Mouse (Mus musculus): Measurements from ENCODE around the gene Atp2c2.

The Atp2c2 gene

DNA sequence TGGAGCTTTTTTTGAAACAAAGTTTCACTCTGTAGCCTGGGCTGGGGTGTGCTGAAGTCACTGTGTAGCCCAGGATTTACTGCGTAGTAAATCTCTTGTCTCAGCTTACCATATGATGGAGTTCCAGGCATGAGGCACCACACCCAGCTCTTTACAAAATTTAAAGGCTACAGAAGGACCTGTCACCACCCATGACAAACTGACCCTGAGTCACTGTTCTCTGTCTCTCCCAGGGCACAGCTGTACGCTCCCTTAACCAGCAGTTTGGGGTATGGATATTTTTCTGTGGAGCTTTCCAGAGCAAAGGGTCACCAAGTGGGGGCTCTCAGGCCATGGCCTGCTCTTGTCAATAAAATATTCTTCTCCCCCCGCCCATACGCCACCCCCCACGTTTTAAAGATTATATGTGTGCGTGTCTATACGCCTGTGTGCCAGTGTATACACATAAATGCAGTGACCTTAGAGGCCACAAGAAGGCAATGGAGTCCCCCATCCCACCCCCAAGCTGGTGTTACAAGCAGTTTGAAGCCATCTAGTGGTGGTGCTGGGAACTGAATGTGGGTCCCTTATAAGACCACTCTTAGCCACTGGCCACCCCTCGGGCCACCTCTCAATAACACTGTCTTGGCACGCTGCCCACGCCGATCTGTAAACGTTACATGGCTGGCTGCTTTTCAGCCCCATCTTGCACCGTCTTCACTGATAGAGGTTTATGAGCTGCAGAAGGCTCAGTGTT lies 43.6 kb downstream of the Atp2c2 start:
- peak; percentile 33 to 66 for DNase-seq

DNA sequence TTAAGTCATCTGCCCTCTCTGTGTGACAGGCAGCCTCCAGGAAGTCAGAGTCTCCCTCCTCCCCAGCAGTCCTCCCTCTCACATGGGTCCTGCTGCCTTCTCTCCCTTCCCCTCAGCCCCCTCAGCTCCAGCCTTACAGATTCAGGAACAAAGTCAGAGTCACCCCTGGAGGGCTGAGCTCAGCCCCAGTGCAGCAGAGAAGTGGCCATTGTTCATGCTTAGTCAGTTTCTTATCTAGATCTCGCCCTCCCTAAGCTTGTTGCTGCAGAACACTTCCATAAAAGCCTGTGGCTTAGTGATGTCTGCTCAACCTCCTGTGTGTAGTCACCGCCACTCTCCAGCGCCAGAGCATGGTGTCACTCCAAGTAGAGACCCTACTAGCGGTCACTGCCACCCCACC lies 44.8 kb downstream of the Atp2c2 start:
- no peak for DNase-seq

DNA sequence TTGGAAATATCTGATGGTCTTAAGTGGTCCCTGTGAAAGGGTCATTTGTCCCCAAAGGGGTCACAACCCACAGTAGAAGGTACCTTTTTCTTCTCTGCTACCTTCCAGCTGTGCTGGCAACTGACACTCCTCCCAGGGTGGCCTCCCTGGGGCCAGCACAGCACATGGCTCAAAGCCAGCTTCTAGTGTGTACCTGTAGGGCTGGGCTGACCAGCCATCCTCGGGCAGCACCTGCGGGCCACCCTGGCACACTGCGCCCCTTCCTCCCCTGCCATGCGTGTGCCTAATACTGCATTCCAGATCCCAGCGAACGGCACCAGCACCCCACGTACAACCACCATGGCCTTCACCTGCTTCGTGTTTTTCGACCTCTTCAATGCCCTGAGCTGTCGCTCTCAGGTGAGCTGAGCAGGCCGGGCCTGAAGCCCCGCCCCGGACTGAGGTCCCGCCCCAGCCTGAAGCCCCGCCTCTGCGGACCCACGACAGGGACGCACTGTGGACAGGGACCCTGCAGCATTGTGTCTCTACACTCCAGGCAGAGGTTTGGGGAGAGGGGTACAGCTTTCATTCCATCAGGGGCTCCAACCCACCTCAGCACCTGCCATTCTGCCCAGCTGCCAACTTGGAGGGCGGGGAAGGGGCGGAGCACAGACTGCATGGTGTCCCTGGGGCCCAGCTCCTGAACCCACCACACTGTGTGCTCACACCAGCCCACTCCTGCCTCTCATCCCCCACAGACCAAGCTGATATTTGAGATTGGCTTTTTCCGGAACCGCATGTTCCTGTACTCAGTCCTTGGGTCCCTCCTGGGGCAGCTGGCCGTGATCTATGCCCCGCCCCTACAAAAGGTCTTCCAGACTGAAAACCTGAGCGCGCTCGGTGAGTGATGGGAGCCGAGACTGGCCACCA lies 55.7 kb downstream of the Atp2c2 start:
- peak; percentile 23 to 41 for DNase-seq

GRCm38 (mm10) chr8:119756147-119756461 lies 56.3 kb downstream of the Atp2c2 start:
- no peak for DNase-seq

- peak; percentile 18 to 39 for DNase-seq
These were observed 56.7 kb downstream of the Atp2c2 start for GRCm38 (mm10) chr8:119756538-119756937.

- DNase-seq = no peak
These were observed 61.9 kb downstream of the Atp2c2 start for GRCm38 (mm10) chr8:119761692-119762091.

DNA sequence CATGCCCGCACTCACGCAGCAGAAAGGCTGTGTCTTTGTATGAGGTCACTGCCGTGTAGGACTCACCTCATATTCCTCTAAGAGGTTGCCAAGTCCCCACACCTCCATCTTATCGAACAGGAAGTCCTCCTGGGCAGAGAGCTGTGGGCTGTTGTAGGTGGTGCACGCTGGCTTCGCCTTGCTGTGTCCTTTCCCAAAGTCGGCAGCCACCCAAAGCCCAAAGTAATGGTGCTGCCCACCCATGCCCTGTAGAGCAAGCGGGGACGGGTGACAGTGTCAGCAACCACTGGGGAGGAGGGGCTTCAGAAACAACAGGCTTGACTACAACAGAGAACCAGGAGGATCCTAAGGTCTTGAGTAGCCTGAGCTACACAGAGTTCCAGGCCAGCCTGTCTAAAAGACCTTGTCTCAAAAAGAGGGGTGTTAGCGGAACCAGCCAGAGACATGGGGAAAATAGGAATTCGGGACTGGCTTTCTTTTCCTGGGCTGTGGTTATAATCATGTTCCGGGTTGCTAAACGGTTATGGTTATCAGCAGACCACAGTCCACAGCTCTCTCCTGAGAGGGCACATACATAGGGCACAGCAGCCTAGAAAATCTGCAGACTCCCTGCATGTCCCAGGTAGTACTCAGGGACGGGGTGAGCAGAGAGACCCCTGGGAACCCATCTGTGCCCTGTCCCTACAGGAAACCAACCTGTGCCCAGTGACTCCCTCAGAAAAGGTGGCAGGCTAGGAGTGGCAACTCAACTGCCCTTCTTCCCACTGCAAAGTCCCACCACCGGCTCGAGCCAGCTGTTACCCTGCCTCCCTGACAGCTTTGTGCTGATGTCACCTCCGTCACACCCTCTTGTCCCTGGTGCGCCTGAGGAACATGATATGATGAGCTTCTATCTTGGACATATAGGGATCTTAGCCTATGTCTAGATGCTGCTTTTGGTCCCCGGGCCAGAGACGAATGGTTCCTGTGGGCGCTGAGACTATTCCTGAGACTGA lies 62.7 kb downstream of the Atp2c2 start:
- no peak for DNase-seq

DNA sequence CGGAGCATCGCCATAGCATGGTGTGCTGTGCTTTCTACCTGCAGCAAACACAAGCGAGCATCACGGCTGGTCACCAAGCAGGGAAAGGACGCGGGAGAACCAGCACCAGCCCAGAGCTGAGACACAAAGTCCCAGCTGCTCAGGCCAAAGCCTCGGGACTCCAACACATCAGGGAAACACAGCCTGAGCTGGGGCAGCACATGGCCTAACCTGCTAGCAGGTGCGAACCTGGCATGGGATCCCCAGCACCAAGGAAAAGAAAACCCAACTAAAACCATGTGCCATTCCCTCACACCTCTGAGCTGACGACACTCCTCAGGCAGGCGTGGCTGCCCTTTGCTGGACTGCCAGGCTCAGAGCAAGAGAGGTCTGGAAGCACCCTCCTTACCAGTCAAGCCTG lies 65.5 kb downstream of the Atp2c2 start:
- no peak for DNase-seq

- no peak for DNase-seq
These were observed 66.1 kb downstream of the Atp2c2 start for GRCm38 (mm10) chr8:119765761-119766444.

DNA sequence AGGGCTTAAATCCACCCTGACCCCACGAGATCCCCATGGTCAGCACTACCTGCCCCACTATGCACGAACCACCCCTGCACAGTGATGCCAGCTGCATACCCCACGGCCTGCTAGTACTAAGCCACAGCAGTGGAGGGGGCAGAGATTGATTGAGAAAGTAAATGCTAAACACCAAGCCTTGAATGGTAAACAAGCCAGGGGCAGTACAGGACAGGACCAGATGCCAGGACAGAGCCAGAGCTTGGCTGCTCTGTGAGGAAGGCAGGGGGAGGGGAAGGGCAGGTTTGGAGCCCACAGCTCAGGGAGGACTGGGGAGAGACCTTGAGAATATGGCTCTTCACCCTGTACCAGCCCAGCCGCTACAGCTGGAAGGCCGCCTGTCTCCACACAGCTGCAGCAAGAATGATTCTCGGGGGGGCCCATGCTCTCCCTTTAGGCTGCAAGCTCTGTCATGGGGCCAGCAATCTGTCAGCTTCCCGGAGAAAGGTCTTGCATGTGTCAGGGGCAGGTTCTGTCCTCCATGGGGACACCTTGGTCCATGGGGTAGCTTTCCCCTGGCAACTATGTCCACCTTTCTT lies 76.9 kb downstream of the Atp2c2 start:
- DNase-seq = no peak

DNA sequence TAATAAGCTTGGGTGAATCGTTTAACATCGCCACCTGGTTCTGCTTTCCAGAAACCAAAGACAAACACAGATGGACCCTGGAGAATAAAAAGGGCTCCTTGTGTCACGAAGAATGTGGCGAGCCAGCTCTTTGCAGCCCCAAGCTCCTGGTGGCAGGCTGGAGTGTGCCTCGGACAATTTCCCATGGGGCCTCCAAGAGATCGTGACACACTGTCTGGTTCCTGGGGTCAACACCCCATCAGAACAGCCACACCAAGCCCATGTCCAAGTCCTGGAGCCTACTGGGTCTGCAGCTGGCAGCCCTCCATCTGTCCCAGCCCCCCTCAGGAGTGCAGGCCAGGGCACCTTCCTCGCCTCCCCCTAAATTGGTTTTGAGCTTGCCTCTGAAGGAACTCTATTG lies 78.0 kb downstream of the Atp2c2 start:
- peak in 1 of 2 experiments; percentile 30 for DNase-seq

DNA sequence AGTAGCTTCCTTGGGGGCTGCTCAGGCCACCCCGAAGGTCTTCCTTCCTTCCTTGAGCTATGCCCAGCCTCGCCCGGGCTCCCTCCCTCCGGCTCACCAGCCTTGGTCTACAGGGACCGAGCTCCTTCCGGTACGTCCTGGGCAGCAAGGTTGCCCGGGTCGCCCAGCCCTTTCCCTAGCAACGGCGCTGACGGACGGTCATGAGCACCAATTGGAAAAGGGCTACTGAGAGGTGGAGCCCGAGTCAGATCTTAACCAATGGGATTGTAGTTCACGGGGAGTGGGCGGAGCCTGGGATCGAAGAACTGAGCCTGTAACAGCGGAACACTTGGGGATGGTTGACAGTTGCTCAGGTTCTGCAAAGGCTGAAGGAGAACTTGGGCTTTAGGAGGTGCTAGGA lies 78.5 kb downstream of the Atp2c2 start, which contains the start of gene Tldc1:
Gene Tldc1, minus strand, starts transcription at position 154 of the 400 bp plus-strand sequence.
- peak; percentile 100 for DNase-seq

- DNase-seq = peak; percentile 83 to 88
These were observed 79.4 kb downstream of the Atp2c2 start for GRCm38 (mm10) chr8:119779013-119779737.

DNA sequence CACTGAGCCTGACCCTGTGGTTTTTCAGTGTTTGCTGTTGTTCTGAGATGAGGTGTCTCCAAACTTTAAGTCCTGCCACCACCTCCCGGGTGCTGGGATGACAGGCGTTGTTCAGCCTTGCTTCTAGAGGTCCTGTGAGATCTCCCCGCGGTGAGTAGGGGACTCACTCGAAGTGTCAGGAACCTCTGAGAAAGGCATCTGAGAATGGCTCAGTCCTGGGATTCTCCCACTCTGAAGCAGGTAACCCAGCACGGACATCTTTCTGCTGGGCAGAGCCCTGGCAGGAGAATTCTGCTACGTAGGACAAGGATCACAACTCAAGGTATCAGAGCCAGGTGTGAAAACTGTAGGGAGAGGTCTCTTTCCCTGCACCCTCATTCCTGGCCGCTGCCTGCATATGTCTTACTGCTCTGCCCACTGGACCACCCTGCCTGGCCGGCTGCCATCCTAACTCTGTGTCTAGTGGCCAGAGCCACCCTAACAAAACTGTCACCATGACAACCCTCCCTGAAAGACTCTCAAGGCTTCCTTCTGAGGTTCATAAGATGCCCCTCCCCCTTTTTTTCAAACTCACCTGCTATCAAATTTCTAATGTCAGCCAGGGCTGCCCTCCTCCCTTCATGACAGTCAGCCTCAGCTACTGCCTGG lies 80.7 kb downstream of the Atp2c2 start:
- DNase-seq = no peak

DNA sequence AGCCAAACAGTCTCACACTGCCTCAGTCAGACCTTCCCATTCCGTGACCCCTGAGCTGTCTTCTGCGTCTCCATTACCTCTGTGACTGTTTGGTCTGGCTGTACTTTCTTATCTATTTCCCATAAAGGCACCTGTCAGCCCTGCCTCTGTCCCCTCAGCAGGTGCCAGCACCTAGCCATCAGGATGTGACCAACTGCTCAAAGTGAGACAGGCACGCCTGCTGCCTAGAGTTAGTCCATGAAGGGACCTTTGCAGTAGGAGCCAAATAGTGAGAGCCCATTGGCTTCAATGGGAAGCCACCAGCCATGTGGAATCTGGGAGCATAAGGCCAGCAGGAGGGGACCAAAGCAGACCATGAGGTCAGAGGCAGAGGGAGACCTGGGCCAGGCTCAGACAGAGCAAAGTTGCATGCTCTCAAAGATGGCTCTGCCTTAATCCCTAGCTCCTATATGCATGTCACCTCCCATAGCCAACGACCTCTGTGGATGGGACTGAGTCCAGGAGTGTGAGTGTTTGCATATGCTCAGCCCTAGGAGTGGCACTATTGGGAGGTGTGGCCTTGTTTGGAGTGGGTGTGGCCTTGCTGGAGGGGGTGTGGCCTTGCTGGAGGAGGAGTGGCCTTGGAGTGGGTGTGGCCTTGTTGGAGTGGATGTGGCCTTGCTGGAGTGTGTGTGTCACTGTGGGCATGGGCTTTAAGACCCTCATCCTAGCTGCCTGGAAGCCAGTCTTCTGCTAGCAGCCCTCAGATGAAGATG lies 81.5 kb downstream of the Atp2c2 start:
- peak; percentile 64 to 67 for DNase-seq

DNA sequence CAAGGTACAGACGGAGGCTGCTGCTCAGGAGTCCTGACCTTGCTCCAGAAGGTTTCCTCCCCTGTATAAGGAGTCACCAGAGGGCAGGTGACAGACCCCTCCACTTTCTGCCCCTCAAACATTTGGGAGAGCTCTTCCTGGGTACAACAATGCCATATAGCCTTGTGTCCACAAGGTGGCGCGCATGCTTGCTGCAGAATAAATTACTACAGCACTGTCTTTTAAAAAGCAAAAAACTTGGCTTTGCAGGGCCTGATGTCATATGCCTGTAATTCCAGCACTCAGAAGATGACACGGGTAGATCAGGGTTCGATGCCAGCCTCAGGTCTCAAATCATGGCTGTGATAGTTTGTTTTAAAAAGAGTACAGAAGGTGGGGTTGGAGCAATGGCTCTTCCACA lies 82.9 kb downstream of the Atp2c2 start:
- peak; percentile 65 to 67 for DNase-seq

- DNase-seq = no peak
These were observed 83.8 kb downstream of the Atp2c2 start for GRCm38 (mm10) chr8:119783579-119783978.

- peak; percentile 55 to 64 for DNase-seq
These were observed 84.3 kb downstream of the Atp2c2 start for GRCm38 (mm10) chr8:119784141-119784574.

GRCm38 (mm10) chr8:119784676-119785075 lies 84.9 kb downstream of the Atp2c2 start:
- DNase-seq = no peak
